Mouse (Mus musculus): ENCODE data around the gene Ifi203.
"Not testable (repeated sequence)": the region's sequence is repeated elsewhere in the genome, so short reads cannot be mapped to it uniquely, and the experiment has no call there.

Gene Ifi203

GRCm38 (mm10) chr1:173889741-173890140, 52.7 kb downstream of the Ifi203 start:
- DNase-seq (ENCODE audit: low spot score in 2 of 2) = not testable (repeated sequence)

DNA sequence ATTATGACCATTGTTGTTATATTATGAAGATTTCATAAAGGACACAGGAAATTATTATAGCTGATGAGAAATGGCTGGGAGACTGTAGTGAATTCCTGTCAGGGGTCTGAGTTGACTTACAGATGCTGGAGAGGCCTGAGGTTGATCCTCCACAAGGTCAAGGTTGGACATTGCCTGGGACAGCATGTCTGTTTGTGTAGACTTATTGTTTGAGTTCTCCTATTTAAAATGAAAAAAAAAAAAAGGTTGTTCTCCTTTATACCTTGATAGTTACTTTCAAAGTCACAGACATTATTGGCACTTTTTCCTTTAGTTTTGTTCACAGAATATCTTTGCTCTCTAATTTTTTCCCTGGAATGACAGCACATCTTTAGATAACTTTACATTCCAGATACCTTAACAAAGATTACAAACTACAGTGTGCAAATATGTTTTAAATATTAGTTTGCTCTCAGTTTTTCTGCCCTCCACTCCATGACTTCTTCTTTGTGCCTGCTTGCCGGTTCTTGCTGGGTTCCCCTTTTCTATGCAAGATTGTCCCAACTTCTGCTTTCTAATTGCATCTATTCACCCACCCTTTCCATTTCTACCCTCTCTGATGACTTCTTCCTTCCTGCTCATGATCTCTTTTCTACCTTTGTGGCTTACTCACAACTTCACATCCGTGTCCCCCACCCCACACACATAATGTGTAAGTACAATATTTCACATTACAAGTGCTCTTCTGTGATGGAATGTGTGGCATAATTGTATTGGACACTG, 55.3 kb downstream of the Ifi203 start:
- not testable (repeated sequence) for DNase-seq (ENCODE audit: low spot score in 2 of 2)

GRCm38 (mm10) chr1:173880004-173880666, 62.3 kb downstream of the Ifi203 start:
- DNase-seq (ENCODE audit: low spot score in 2 of 2) = not testable (repeated sequence)

DNA sequence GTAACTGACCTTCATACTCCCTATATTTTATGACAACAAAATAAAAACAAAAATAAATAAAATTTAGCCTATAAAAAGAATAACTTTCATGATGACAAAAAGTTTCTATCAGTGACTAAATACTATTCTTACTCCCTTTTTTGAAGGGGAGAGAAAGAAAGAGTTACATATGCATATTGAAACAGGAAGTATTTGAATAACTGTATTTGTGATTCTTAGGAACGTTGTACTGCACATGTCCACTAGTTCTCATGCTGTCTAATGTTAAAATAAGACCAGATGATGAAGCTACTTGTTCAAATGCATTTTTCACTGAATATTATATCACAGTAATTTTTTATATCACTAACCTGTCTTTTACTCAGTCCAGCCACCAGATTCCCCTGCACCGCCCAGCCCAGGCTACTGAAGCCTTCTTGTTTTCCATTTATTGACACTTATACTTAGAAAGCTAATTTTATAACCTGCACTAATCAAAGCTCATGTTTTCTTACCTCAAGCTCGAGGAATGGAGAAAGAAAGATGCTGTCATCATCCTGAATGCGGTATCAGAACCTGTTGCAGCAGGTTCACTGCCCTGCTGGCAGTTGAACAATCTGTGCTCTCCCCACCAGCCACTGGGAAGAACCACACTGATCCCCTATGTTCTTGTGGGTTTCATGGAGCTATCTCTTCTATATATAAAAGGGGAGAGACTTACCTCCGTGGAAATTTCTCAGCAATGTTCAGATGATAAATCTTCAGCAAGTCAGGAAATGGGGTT, 63.1 kb downstream of the Ifi203 start:
- DNase-seq (ENCODE audit: low spot score in 2 of 2) = not testable (repeated sequence)

DNA sequence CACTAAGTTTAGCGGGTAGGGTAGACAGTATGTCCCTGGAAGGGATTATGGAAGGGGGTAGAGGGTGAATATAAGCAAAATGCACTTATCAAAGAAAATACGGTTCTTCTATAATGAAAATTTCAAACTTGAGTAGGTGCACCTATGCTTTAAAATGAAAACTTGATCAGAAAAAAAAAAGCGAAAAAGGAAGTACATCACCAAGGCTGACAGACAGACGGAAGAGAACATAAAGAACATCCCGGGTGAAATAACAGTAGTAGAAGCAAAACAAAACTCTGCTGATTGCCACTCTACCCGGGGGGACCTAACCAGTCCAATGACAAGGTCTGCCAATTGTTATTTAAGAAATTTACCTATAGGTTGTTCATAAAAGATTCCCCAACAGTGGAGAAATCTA, 64.2 kb downstream of the Ifi203 start:
- DNase-seq (ENCODE audit: low spot score in 2 of 2) = not testable (repeated sequence)

DNA sequence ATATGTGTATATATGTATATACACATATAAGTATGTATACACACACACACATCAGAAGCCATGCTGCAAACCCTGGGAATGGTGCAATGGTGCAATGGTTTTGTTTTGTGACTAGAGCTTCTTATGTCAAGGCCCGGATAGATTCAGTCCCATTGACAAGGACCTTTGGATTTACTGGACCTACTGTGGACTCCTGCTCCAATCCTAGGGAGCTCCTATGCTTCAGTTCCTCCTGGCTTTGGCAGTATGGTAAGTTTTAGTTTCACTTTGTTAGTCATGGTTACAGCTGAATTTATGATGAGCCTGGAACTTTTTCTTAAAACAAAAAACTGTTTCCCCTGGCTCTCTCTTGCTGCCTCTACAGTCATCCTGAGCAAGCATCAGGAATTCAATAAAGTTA, 65.3 kb downstream of the Ifi203 start:
- DNase-seq (ENCODE audit: low spot score in 2 of 2) = not testable (repeated sequence)

Measured in urinary bladder, postnatal 36 days (tissue).